Mouse (Mus musculus) thymus, adult 2 months (tissue): ENCODE results near the gene Abca17.

ENCODE experiments used
- CTCF ChIP-seq: fragments of 200-500 bp; IDR thresholded peaks from 2 replicates; pipeline ENCODE4 v1.5.1; 2012; ENCODE audit warnings: mild to moderate bottlenecking, control low read depth, low read length, moderate library complexity, borderline replicate concordance; ENCODE audit not compliant: control insufficient read depth, poor library complexity, insufficient read depth; ENCODE audit errors: extremely low read depth
- POLR2A ChIP-seq: fragments of 200-500 bp; IDR thresholded peaks from 2 replicates; pipeline ENCODE4 v1.6.1; 2012; ENCODE audit warnings: mild to moderate bottlenecking, low read length, control low read depth, moderate library complexity; ENCODE audit not compliant: control insufficient read depth, poor library complexity, insufficient read depth; ENCODE audit errors: extremely low read depth

- TF ChIP-seq POLR2A: peak; percentile 68
- peak; percentile 77 for TF ChIP-seq CTCF
Measured at GRCm38 (mm10) chr17:24251320-24252069, 99.4 kb downstream of the Abca17 start, which contains the start of gene Ccnf.
